Mouse (Mus musculus) lung, embryonic 14.5 days (tissue): ENCODE measurements around the gene Oca2. TPM values are rescaled to one million over a fixed set of nuclear protein-coding genes. Genes with fewer than 3 reads are reported as not detected.
A peak's percentile ranks its signal among the peaks of the same experiment; 100 is the strongest.

Experiments used
- ATAC-seq: fragments of 200-750 bp; cut with Nextera tagmentation; 2 replicates; pipeline ENCODE4 v1.8.0; 2017; ENCODE audit warnings: mild to moderate bottlenecking, moderate TSS enrichment, moderate library complexity; ENCODE audit not compliant: insufficient read depth
- DNase-seq: peaks from one replicate; pipeline ENCODE4 v3.0.0-alpha.2; 2015
- H3K27ac ChIP-seq: fragments of 300-500 bp; sonication (generic); 2 replicates; pipeline ENCODE4 v1.5.1; 2014; ENCODE audit warnings: low read depth, mild to moderate bottlenecking, moderate library complexity
- H3K27me3 ChIP-seq: fragments of 300-500 bp; sonication (generic); 2 replicates; pipeline ENCODE4 v1.6.1; 2014; ENCODE audit warnings: low read length, control low read depth; ENCODE audit not compliant: insufficient read depth
- H3K36me3 ChIP-seq: fragments of 300-500 bp; sonication (generic); 2 replicates; pipeline ENCODE4 v1.6.1; 2014; ENCODE audit warnings: control low read depth; ENCODE audit not compliant: insufficient read depth
- H3K4me1 ChIP-seq: fragments of 300-500 bp; sonication (generic); 2 replicates; pipeline ENCODE4 v1.6.1; 2014; ENCODE audit warnings: antibody characterized with exemption, control low read depth; ENCODE audit not compliant: insufficient read depth
- H3K4me2 ChIP-seq: fragments of 300-500 bp; sonication (generic); 2 replicates; pipeline ENCODE4 v1.6.1; 2014; ENCODE audit warnings: mild to moderate bottlenecking
- H3K4me3 ChIP-seq: fragments of 300-500 bp; sonication (generic); 2 replicates; pipeline ENCODE4 v1.5.1; 2014; ENCODE audit warnings: low read depth, low read length
- H3K9ac ChIP-seq: fragments of 300-500 bp; sonication (generic); 2 replicates; pipeline ENCODE4 v1.6.1; 2014
- H3K9me3 ChIP-seq: fragments of 300-500 bp; sonication (generic); 2 replicates; pipeline ENCODE4 v1.6.1; 2016; ENCODE audit warnings: low read depth, low read length, control low read depth
- CTCF ChIP-seq: IDR thresholded peaks from 2 replicates; pipeline ENCODE4 v1.5.1; 2016; ENCODE audit warnings: antibody characterized with exemption, low read depth
- WGBS: fragments of 180-500 bp; shearing (Covaris S2); extraction: QIAGEN DNeasy Blood & Tissue Kit; methylation state at CpG from one replicate; pipeline ENCODE4 v1.1.7; 2014; 5-methylcytosine and 5-hydroxymethylcytosine counted together
- polyA plus RNA-seq: library from polyadenylated mRNA; unstranded; fragments of >200 nt; fragmentation: Nextera tagmentation; extraction: Ambion mirVana; gene quantifications from 2 replicates; pipeline ENCODE4 v1.2.1, GENCODE M21; 2014

Oca2 gene
- polyA plus RNA-seq, result not detected in 2 replicates

GRCm38 (mm10) chr7:56239543-56239942 lies at the start of gene Oca2:
Gene Oca2 (plus strand): TSS chr7:56239760.
- no peak for ATAC-seq
- Histone ChIP-seq H3K4me1 (no peaks in the 10 kb centered on the region), H3K9ac (no peak within 1 kb of the TSS), H3K27me3 (no peaks in the 10 kb centered on the region), H3K9me3 (no peaks in the 10 kb centered on the region), H3K27ac (no peak within 1 kb of the TSS), H3K4me2 (no peak within 1 kb of the TSS), H3K4me3 (no peak within 1 kb of the TSS), H3K36me3 (no peaks in the 10 kb centered on the region)
- no peak for TF ChIP-seq CTCF
- WGBS, result 40% methylated on average over 3 of the region's 3 CpGs
- DNase-seq, result peak; percentile 6

DNA sequence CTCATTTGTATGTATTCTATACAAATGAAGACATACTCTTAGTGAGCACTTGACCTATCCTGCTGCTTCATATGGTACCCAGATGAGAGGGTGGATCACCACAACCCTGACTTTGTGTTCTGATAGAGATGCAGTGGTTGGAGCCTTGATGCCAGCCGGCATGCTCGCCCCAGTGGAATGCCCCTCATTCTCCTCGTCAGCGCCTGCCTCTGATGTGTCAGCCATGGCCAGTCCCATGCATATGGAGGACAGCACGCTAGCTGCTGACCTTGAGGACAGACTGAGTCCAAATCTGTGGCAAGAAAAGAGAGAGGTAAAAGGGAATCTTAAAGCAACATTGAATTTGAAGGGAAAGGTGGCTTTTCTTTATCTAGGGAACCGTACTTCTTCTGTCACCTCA lies 48.5 kb upstream of the Oca2 start:
- no peaks in the 10 kb centered on the region for H3K27me3 ChIP-seq
- no peak for ATAC-seq
- H3K4me1 ChIP-seq, result no peaks in the 10 kb centered on the region
- no peak for DNase-seq
- no peak overlapping the region for H3K9ac ChIP-seq
- 91% methylated on average over 6 of the region's 6 CpGs for WGBS
- H3K4me2 ChIP-seq, result no peak overlapping the region
- no peak for TF ChIP-seq CTCF
- H3K27ac ChIP-seq, result no peak overlapping the region
- H3K9me3 ChIP-seq, result no peaks in the 10 kb centered on the region
- H3K36me3 ChIP-seq, result peaks cover 54% of the 10 kb centered on the region
- H3K4me3 ChIP-seq, result no peak overlapping the region

- TF ChIP-seq CTCF, result no peak
- H3K4me2 ChIP-seq, result no peak overlapping the region
- H3K4me1 ChIP-seq, result no peaks in the 10 kb centered on the region
- WGBS, result 61% methylated on average over 4 of the region's 4 CpGs
- no peak overlapping the region for H3K27ac ChIP-seq
- H3K9me3 ChIP-seq, result no peaks in the 10 kb centered on the region
- H3K9ac ChIP-seq, result no peak overlapping the region
- no peaks in the 10 kb centered on the region for H3K27me3 ChIP-seq
- no peak overlapping the region for H3K4me3 ChIP-seq
- DNase-seq (no peak), ATAC-seq (no peak)
- H3K36me3 ChIP-seq, result peaks cover 55% of the 10 kb centered on the region
Observed at GRCm38 (mm10) chr7:56191661-56192060, 47.9 kb upstream of the Oca2 start.

GRCm38 (mm10) chr7:56201483-56202218 lies 37.9 kb upstream of the Oca2 start:
- Histone ChIP-seq H3K9me3 (no peaks in the 10 kb centered on the region), H3K9ac (no peak overlapping the region), H3K4me3 (no peak overlapping the region), H3K27me3 (no peaks in the 10 kb centered on the region), H3K36me3 (peaks cover 63% of the 10 kb centered on the region), H3K27ac (no peak overlapping the region), H3K4me2 (no peak overlapping the region), H3K4me1 (no peaks in the 10 kb centered on the region)
- ATAC-seq (no peak), DNase-seq (no peak)
- 90% methylated on average over 10 of the region's 10 CpGs for WGBS
- TF ChIP-seq CTCF, result no peak

GRCm38 (mm10) chr7:56202843-56203242 lies 36.7 kb upstream of the Oca2 start:
- Histone ChIP-seq H3K4me1 (no peaks in the 10 kb centered on the region), H3K4me2 (no peak overlapping the region), H3K4me3 (no peak overlapping the region), H3K9me3 (no peaks in the 10 kb centered on the region), H3K27me3 (no peaks in the 10 kb centered on the region), H3K27ac (no peak overlapping the region), H3K36me3 (peaks cover 64% of the 10 kb centered on the region), H3K9ac (no peak overlapping the region)
- 88% methylated on average over 3 of the region's 3 CpGs for whole genome bisulfite sequencing
- TF ChIP-seq CTCF, result no peak
- ATAC-seq, result no peak
- DNase-seq, result no peak

GRCm38 (mm10) chr7:56203286-56203685 lies 36.3 kb upstream of the Oca2 start:
- Histone ChIP-seq H3K4me2 (no peak overlapping the region), H3K4me1 (no peaks in the 10 kb centered on the region), H3K9me3 (no peaks in the 10 kb centered on the region), H3K9ac (no peak overlapping the region), H3K4me3 (no peak overlapping the region), H3K36me3 (peaks cover 62% of the 10 kb centered on the region), H3K27me3 (no peaks in the 10 kb centered on the region), H3K27ac (no peak overlapping the region)
- WGBS, result 90% methylated on average over 2 of the region's 2 CpGs
- no peak for ATAC-seq
- no peak for TF ChIP-seq CTCF
- DNase-seq, result no peak

GRCm38 (mm10) chr7:56204877-56205276 lies 34.7 kb upstream of the Oca2 start:
- TF ChIP-seq CTCF, result no peak
- Histone ChIP-seq H3K9ac (no peak overlapping the region), H3K36me3 (peaks cover 73% of the 10 kb centered on the region), H3K4me1 (no peaks in the 10 kb centered on the region), H3K9me3 (no peaks in the 10 kb centered on the region), H3K27ac (no peak overlapping the region), H3K27me3 (no peaks in the 10 kb centered on the region), H3K4me3 (no peak overlapping the region), H3K4me2 (no peak overlapping the region)
- WGBS, result 65% methylated on average over 3 of the region's 3 CpGs
- no peak for DNase-seq
- ATAC-seq, result no peak

DNA sequence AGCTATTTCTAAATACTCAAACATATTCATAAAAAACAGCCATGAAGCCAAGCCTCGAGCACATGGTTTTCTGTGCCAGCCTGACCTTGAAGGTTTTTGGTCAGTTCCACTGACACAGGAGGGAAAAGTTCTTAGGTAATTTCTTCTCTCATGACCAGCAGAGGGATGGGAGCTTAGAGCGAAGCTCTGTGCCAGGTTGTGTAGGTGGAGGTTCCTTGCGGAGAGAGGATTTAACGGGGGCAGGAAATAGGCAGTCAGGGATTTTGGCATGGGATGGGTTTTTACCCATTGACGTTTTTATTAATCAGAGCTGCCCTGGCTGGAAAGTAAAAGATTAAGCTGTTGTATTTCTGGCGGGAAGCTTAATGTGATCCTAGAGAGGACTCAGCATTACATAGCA lies 18.7 kb upstream of the Oca2 start:
- Histone ChIP-seq H3K27me3 (no peaks in the 10 kb centered on the region), H3K9ac (no peak overlapping the region), H3K9me3 (no peaks in the 10 kb centered on the region), H3K4me1 (no peaks in the 10 kb centered on the region), H3K4me2 (no peak overlapping the region), H3K4me3 (no peak overlapping the region), H3K36me3 (peaks cover 74% of the 10 kb centered on the region), H3K27ac (no peak overlapping the region)
- TF ChIP-seq CTCF, result no peak
- DNase-seq (no peak), ATAC-seq (no peak)
- 89% methylated on average over 6 of the region's 6 CpGs for WGBS
